Mouse (Mus musculus) thymus, adult 2 months (tissue): ENCODE measurements at regions not wholly inside any gene's neighbourhood (a gene's known extent, or its start where the extent isn't known, plus 50 kb on each side); places are given as distances from the start of the nearest gene placed in this dataset.
A peak's percentile ranks its signal among the peaks of the same experiment; 100 is the strongest.

Experiments used
- DNase-seq: peaks from one replicate; pipeline ENCODE4 v3.0.0; 2021
- H3K27ac ChIP-seq: fragments of 200-500 bp; 2 replicates; pipeline ENCODE4 v1.5.1; 2012; ENCODE audit warnings: low read length, control low read depth; ENCODE audit not compliant: control insufficient read depth, insufficient read depth
- H3K27me3 ChIP-seq: fragments of 200-500 bp; 2 replicates; pipeline ENCODE4 v1.6.1; 2012; ENCODE audit warnings: mild to moderate bottlenecking, low read length, moderate library complexity, mixed read lengths; ENCODE audit not compliant: control insufficient read depth, insufficient read depth
- H3K36me3 ChIP-seq: fragments of 200-500 bp; 2 replicates; pipeline ENCODE4 v1.6.1; 2012; ENCODE audit warnings: mild to moderate bottlenecking, low read length, moderate library complexity; ENCODE audit not compliant: control insufficient read depth, insufficient read depth
- H3K4me1 ChIP-seq: fragments of 200-500 bp; replicated peaks from 2 replicates; pipeline ENCODE4 v1.6.1; 2012; ENCODE audit warnings: low read length; ENCODE audit not compliant: control insufficient read depth, insufficient read depth
- H3K4me3 ChIP-seq: fragments of 200-500 bp; 2 replicates; pipeline ENCODE4 v1.5.1; 2012; ENCODE audit warnings: mild to moderate bottlenecking, low read length, control low read depth, moderate library complexity; ENCODE audit not compliant: control insufficient read depth, insufficient read depth
- CTCF ChIP-seq: fragments of 200-500 bp; IDR thresholded peaks from 2 replicates; pipeline ENCODE4 v1.5.1; 2012; ENCODE audit warnings: mild to moderate bottlenecking, control low read depth, low read length, moderate library complexity, borderline replicate concordance; ENCODE audit not compliant: control insufficient read depth, poor library complexity, insufficient read depth; ENCODE audit errors: extremely low read depth
- POLR2A ChIP-seq: fragments of 200-500 bp; IDR thresholded peaks from 2 replicates; pipeline ENCODE4 v1.6.1; 2012; ENCODE audit warnings: mild to moderate bottlenecking, low read length, control low read depth, moderate library complexity; ENCODE audit not compliant: control insufficient read depth, poor library complexity, insufficient read depth; ENCODE audit errors: extremely low read depth
- WGBS: fragments of 180-500 bp; shearing (Covaris S2); methylation state at CpG from one replicate; pipeline ENCODE4 v1.1.7; 2018; 5-methylcytosine and 5-hydroxymethylcytosine counted together

DNA sequence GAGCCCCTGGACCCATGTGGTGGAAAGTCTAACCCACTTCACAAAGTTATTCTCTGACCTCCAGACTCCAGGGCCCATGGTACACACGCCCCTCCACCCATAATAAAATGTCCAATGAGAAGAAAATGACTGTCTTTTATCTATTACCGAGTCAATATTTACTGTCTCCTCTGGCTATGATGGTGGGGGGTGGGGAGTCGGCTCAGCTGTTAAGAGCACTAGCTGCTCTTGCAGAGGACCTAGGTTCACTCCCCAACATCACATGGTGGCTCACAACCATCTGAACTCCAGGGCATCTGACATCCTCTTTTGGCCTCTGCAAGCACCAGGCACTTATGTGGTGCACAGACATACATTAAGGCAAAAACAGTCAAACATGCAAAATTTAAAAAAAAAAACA is 93.8 kb upstream of the Tmem189 start:
- no peak overlapping the region for H3K27ac ChIP-seq

DNA sequence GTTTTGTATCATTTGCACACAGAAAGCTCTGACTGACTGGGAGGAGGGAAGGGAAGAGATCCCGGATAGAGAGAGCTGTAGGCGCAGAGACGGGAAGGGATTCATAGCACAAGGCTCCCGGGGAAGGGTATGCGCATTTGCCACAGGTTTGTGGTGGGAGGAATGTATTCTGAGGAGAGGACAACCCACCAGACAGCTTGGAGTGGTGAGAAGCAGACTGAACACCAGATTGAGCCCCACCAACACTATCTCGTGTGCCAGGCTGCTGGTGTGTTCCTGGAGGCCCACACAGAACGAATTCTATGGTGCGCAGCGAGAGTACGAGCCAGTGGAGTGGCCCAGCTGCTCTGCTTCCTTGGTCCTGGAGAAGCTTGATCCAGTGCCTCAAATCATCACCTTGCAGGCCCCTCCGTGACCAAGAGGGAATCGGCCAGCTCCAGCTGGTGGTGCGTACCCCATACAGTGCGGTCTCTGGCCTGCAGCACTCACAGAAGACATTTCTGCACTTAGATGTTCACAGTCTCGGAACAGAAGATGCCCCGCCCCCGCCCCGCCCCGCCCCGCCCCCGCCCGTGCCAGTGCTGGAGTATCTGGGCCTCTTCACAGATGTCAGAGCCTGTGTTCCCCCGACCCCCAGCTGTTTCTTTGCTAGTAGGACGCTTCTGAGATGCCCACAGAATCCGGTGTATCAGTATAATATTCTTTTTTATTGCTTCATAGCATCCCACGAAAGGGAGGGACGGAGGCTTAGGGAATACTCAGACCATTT is 92.8 kb upstream of the Tmem189 start:
- H3K4me1 ChIP-seq = peaks cover 15% of the 10 kb centered on the region
- no peak overlapping the region for H3K4me3 ChIP-seq
- H3K27me3 ChIP-seq = no peaks in the 10 kb centered on the region
- no peak for TF ChIP-seq CTCF
- no peak for TF ChIP-seq POLR2A
- DNase-seq = no peak
- WGBS = 81% methylated on average over 27 of the region's 27 CpGs
- no peak overlapping the region for H3K27ac ChIP-seq
- H3K36me3 ChIP-seq = no peaks in the 10 kb centered on the region

More for the DNA sequence above, 93.8 kb upstream of the Tmem189 start:
- Histone ChIP-seq H3K4me3 (no peak overlapping the region), H3K36me3 (no peaks in the 10 kb centered on the region), H3K4me1 (peaks cover 8% of the 10 kb centered on the region), H3K27me3 (no peaks in the 10 kb centered on the region)
- DNase-seq = no peak
- TF ChIP-seq POLR2A (no peak), CTCF (no peak)
- 90% methylated on average over 3 of the region's 3 CpGs for WGBS

DNA sequence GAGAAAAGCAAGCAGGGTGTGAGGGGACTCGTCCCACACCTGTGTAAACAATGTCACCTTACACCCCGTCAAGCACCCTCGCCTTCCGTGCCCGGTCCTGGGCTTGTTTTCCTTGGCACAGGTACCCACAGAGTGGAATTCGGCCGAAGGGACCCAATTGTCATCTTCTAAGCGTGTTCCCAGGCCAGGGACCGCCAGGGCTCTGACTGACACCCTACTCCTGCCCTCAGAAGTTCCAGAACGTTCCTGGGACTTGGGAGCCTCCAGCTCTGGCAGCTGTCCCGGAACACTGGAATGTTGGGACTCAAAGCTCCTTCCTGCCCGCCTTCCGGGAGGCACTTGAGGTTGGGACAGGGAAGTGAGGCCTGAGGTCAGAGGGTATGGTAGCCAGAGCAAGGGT is 91.9 kb upstream of the Tmem189 start:
- H3K27ac ChIP-seq = no peak overlapping the region
- no peak for DNase-seq

DNA sequence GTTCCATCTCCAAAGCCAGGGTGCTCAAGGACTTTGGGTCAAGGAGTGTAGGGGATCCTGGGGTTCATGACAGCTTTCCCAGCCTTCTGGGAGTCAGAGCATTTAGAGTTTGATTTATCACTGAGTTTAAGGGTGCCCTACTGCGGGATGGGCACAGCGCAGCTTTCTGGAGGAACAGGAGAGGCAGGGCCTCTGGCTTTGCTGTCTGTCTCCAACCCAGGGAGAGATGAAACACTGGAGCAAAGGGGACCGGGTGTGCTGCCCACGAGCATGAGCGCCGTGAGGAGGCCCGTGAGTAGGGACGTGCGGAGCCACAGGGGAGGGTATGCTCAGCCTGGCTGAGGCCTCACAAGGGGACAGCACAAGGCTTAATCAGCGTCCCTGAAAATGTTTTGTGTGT is 89.1 kb upstream of the Tmem189 start:
- Histone ChIP-seq H3K27ac (no peak overlapping the region), H3K4me1 (peaks cover 23% of the 10 kb centered on the region)

More for the DNA sequence above, 91.9 kb upstream of the Tmem189 start:
- Histone ChIP-seq H3K4me1 (peaks cover 17% of the 10 kb centered on the region), H3K4me3 (no peak overlapping the region), H3K36me3 (no peaks in the 10 kb centered on the region), H3K27me3 (no peaks in the 10 kb centered on the region)
- TF ChIP-seq CTCF (no peak), POLR2A (no peak)
- WGBS = 94% methylated on average over 13 of the region's 13 CpGs

DNA sequence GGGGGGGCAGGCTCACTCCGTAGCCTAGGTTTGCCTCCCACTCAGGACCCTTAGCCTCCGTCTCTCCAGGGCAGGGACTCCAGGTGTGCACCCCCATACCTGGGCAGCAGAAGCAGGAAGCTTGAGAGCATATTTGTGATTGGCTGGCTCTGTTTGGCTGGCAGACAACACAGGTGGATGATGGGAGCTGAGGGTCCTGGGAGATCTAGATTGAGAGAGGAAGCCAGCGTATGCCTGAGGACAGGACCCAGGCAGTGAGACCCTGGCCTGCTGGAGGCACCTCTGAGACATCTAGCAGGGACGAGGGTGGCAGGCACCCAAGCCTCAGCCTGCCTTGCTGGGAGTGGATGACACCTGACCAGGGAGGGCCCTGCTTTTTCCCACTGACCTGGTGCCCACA is 88.6 kb upstream of the Tmem189 start:
- TF ChIP-seq POLR2A = no peak
- no peak for TF ChIP-seq CTCF
- peak overlapping the region; percentile 64 for H3K4me3 ChIP-seq
- peak; percentile 15 for DNase-seq
- H3K27me3 ChIP-seq = no peaks in the 10 kb centered on the region
- H3K27ac ChIP-seq = no peak overlapping the region
- WGBS = 29% methylated on average over 4 of the region's 4 CpGs
- peaks cover 23% of the 10 kb centered on the region for H3K4me1 ChIP-seq
- no peaks in the 10 kb centered on the region for H3K36me3 ChIP-seq

More for the DNA sequence above, 89.1 kb upstream of the Tmem189 start:
- Histone ChIP-seq H3K4me3 (no peak overlapping the region), H3K36me3 (no peaks in the 10 kb centered on the region), H3K27me3 (no peaks in the 10 kb centered on the region)
- TF ChIP-seq CTCF = no peak
- TF ChIP-seq POLR2A = no peak
- no peak for DNase-seq
- WGBS = 87% methylated on average over 10 of the region's 10 CpGs

DNA sequence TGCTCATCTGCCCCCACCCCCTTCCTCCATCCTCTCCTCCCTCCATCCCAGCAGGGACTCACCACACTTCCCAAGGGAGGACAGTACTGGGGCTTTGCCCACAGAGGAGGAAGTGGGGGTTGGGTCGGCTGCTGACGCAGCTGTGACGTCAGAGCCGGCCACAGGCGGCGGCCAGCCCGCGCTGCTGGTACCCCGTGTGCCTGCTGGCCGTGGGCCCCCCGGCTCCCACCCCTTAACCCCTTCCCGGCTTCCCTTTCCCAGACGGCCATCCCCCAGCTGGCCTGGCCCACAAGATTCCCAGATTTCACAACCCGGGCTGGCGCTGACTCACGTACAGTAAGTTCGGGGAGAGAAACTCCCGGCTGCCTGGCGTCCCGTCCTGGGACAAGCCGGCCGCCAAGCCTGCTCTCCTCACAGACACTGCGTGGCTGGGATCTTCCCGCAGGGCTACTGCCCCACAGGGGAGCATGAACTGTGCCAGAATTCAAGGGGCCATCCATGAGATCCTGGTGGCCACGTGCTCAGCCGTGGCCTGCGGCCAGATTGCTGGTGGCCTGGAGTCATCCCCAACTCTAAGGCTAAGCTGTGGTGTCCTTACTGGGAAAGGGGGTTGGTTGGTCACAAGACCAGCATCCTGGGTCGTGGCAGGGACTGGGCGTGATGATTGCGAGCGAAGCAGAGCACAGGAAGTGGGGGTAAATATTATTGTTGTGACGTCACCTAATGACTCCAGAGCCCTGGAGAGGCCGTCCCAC is 87.9 kb upstream of the Tmem189 start:
- TF ChIP-seq CTCF (no peak), POLR2A (0 out of 2 replicates have a peak, but pooled peaks have one; percentile 7)
- peaks cover 23% of the 10 kb centered on the region for H3K4me1 ChIP-seq
- peak; percentile 53 for DNase-seq
- peak overlapping the region; percentile 28; the same call in 1 of the 2 replicates for H3K27ac ChIP-seq
- H3K36me3 ChIP-seq = no peaks in the 10 kb centered on the region
- H3K4me3 ChIP-seq = peak overlapping the region; percentile 64
- WGBS = under 1% methylated on average over 33 of the region's 33 CpGs
- no peaks in the 10 kb centered on the region for H3K27me3 ChIP-seq
